ENCODE assay signal across 7 mouse cellular contexts in genomic region chr17:83351119-83351531, GRCm38 (mm10). TPM values are rescaled to one million over a fixed set of nuclear protein-coding genes. Genes with fewer than 3 reads are reported as not detected.
DNase-seq lines count a peak whose midpoint lies in the region; ATAC-seq and TF ChIP-seq lines count a peak whose summit lies in the region.

No protein-coding gene starts in this region.

- WGBS in lung, adult 2 months: under 1% methylated on average over 52 of the region's 57 CpGs
- under 1% methylated on average over 48 of the region's 57 CpGs for WGBS in bone marrow, adult 2 months
- 1% methylated on average over 56 of the region's 57 CpGs for WGBS in liver, embryonic 14.5 days (ENCODE audit: insufficient replicate concordance)
- under 1% methylated on average over 57 of the region's 57 CpGs for WGBS in stomach, embryonic 16.5 days

- peaks cover 18% of the 10 kb centered on the region for H3K4me1 ChIP-seq in lung, adult 2 months (ENCODE audit: control insufficient read depth, insufficient read depth, low read length)
- H3K4me1 ChIP-seq in bone marrow, adult 2 months (ENCODE audit: control insufficient read depth, insufficient read depth, low read length): peaks cover 2% of the 10 kb centered on the region
- peaks cover 12 to 17% of the 10 kb centered on the region in 2 experiments for H3K4me1 ChIP-seq in liver, embryonic 14.5 days (replicated peaks; ENCODE audit: control insufficient read depth in 2 of 2, insufficient read depth in 2 of 2, low read length in 1 of 2)
- H3K4me1 ChIP-seq in stomach, embryonic 16.5 days (ENCODE audit: control insufficient read depth, insufficient read depth, low read length): peaks cover 18% of the 10 kb centered on the region

- no peaks in the 10 kb centered on the region for H3K9me3 ChIP-seq in liver, embryonic 14.5 days (ENCODE audit: control insufficient read depth, low read length)
- no peaks in the 10 kb centered on the region for H3K9me3 ChIP-seq in stomach, embryonic 16.5 days (replicated peaks; ENCODE audit: control insufficient read depth, low read length)

- peak overlapping the region; percentile 92 for H3K27ac ChIP-seq in bone marrow, adult 2 months (ENCODE audit: control insufficient read depth, insufficient read depth, low read depth, low read length, poor library complexity)
- no peak overlapping the region for H3K27ac ChIP-seq in liver, embryonic 14.5 days
- H3K27ac ChIP-seq in stomach, embryonic 16.5 days (ENCODE audit: low read length): peak overlapping the region; percentile 82

- peak overlapping the region; percentile 95 for H3K4me2 ChIP-seq in liver, embryonic 14.5 days (ENCODE audit: low read depth)
- H3K4me2 ChIP-seq in stomach, embryonic 16.5 days (ENCODE audit: low read depth, low read length): peak overlapping the region; percentile 88

- H3K36me3 ChIP-seq in liver, embryonic 14.5 days (replicated peaks; ENCODE audit: control insufficient read depth, insufficient read depth, low read depth): no peaks in the 10 kb centered on the region
- H3K36me3 ChIP-seq in stomach, embryonic 16.5 days (ENCODE audit: control insufficient read depth, insufficient read depth, low read length): no peaks in the 10 kb centered on the region

- peak overlapping the region; percentile 77 for H3K9ac ChIP-seq in liver, embryonic 14.5 days (replicated peaks)
- H3K9ac ChIP-seq in stomach, embryonic 16.5 days (ENCODE audit: low read length): peak overlapping the region; percentile 94

- DNase-seq in lung, adult 2 months: no peak
- DNase-seq in lung, adult 18-20 months: no peak
- peak; percentile 31 for DNase-seq in forelimb bud, embryonic 11.5 days (ENCODE audit: low read depth, low spot score)
- no peak for DNase-seq in liver, embryonic 14.5 days (ENCODE audit: low read depth in 3 of 3, low spot score in 3 of 3)
- DNase-seq in urinary bladder, postnatal 25 days (ENCODE audit: low spot score): no peak

- no peak for TF ChIP-seq CTCF in lung, adult 2 months (IDR thresholded peaks at IDR 0.05; ENCODE audit: insufficient read depth, low read length)
- no peak for TF ChIP-seq CTCF in bone marrow, adult 2 months (IDR thresholded peaks at IDR 0.05; ENCODE audit: control insufficient read depth, insufficient read depth, low read length)
- TF ChIP-seq CTCF in liver, embryonic 14.5 days (IDR thresholded peaks at IDR 0.05; ENCODE audit: low read depth): no peak

- no peak for TF ChIP-seq EP300 in liver, embryonic 14.5 days (IDR thresholded peaks at IDR 0.05; ENCODE audit: low read depth)

- H3K4me3 ChIP-seq in lung, adult 2 months (replicated peaks; ENCODE audit: extremely low read depth, low read depth, low read length): peak overlapping the region; percentile 63
- peak overlapping the region; percentile 94 for H3K4me3 ChIP-seq in bone marrow, adult 2 months (replicated peaks; ENCODE audit: control insufficient read depth, low read depth, low read length)
- peak overlapping the region; percentile 69 to 83 for H3K4me3 ChIP-seq in liver, embryonic 14.5 days (ENCODE audit: insufficient read depth in 1 of 2, low read depth in 2 of 2, low read length in 2 of 2)
- H3K4me3 ChIP-seq in stomach, embryonic 16.5 days (replicated peaks; ENCODE audit: low read length): peak overlapping the region; percentile 80

- peak; percentile 65 for ATAC-seq in liver, embryonic 14.5 days (ENCODE audit: insufficient read depth)
- peak; percentile 38 for ATAC-seq in stomach, embryonic 16.5 days (ENCODE audit: insufficient read depth, low FRiP score)

- H3K27me3 ChIP-seq in liver, embryonic 14.5 days (ENCODE audit: control insufficient read depth, insufficient read depth, low read length): peaks cover 11% of the 10 kb centered on the region; the same call in 1 of the 2 replicates
- no peaks in the 10 kb centered on the region for H3K27me3 ChIP-seq in stomach, embryonic 16.5 days (ENCODE audit: control insufficient read depth, insufficient read depth, low read length)

- no peak for TF ChIP-seq POLR2A in lung, adult 2 months (IDR thresholded peaks at IDR 0.05; ENCODE audit: borderline replicate concordance, extremely low read depth, low read depth, low read length)
- no peak for TF ChIP-seq POLR2A in bone marrow, adult 2 months (IDR thresholded peaks at IDR 0.05; ENCODE audit: borderline replicate concordance, control insufficient read depth, low read depth, low read length)

RNA-seq across cellular contexts. Expression of gene Eml4, which starts 0.4 kb away (rescaled TPM):
- 6.9 and 10.6 TPM in 2 replicates for polyA plus RNA-seq in lung, adult 2 months (2012; rRNA removed)
- 4.2 and 8.9 TPM in 2 replicates for polyA plus RNA-seq in bone marrow, adult 2 months (2011; ENCODE audit: insufficient read depth, insufficient read length, low replicate concordance, missing spikeins)
- polyA plus RNA-seq in liver, embryonic 14.5 days (2012; rRNA removed): 4.0 and 5.0 TPM in 2 replicates
- polyA plus RNA-seq in liver, embryonic 14.5 days (2014; fragmentation: Nextera tagmentation; extraction: Ambion mirVana): 4.8 and 4.9 TPM in 2 replicates
- 21.4 and 24.2 TPM in 2 replicates for polyA plus RNA-seq in stomach, embryonic 16.5 days (2015; fragmentation: Nextera tagmentation; extraction: Ambion mirVana)
